Mouse (Mus musculus) small intestine, adult 2 months (tissue): ENCODE results near the gene Flnb.

Source experiments
- CTCF ChIP-seq: fragments of 200-500 bp; IDR thresholded peaks from 2 replicates; pipeline ENCODE4 v1.5.1; 2012; ENCODE audit warnings: low read depth, mild to moderate bottlenecking, control low read depth, inconsistent platforms, low read length, moderate library complexity, mixed read lengths; ENCODE audit not compliant: insufficient replicate concordance, insufficient read length; ENCODE audit errors: extremely low read depth
- POLR2A ChIP-seq: fragments of 200-500 bp; IDR thresholded peaks from 2 replicates; pipeline ENCODE4 v1.6.1; 2012; ENCODE audit warnings: low read depth, mild to moderate bottlenecking, control low read depth, inconsistent platforms, low read length, moderate library complexity

DNA sequence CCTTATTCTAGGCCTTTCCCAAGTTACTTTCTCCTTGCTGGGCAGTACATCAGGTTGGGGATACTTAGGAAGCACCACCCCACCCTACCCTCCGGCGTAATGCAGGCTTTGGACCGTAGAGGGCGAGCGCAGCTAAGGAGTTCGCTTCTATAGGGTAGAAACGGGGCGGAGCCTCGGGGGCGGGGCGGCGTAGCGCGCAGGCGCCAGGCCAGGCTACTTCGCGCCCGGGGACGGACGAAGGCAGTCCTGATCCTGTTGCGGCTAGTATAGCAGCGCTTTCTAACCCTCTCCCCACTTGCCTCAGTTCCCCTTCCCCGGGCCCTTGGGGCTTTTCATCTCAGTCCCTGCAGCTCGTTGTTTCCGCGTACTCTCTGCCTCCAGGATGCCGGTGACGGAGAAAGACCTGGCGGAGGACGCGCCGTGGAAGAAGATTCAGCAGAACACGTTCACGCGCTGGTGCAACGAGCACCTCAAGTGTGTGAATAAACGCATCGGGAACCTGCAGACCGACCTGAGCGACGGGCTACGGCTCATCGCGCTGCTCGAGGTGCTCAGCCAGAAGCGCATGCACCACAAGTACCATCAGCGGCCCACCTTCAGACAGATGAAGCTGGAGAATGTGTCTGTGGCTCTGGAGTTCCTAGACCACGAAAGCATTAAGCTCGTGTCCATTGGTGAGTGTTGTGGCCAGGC, at the start of gene Flnb:
- TF ChIP-seq CTCF (peak; percentile 90), POLR2A (peak; percentile 97)
